Mouse (Mus musculus): ENCODE results near the gene Ssxb10. TPM values are rescaled to one million over a fixed set of nuclear protein-coding genes. Genes with fewer than 3 reads are reported as not detected.
"Not testable (repeated sequence)": the region's sequence is repeated elsewhere in the genome, so short reads cannot be mapped to it uniquely, and the experiment has no call there.

Ssxb10 gene
- not detected in 2 replicates for total RNA-seq (2017)

DNA sequence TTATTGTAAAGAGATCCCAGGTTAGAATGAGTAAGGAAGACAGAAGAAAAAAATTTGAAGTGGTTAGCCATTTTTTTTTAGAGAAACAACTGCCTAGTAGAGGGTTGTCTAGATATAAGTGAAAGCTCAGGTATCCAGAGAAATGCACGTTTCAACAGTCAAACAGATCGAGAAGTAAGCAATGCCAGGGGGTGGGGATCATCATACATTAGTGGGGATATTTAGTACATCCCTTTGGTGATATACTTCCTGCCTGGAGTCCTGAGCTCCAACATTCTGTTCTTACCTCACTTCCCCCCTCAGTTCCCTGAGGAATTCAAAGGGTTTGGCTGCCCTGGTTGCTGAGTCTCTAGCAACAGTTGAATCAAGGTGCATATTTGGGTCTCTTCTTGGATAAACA is at the start of gene Ssxb10:
Gene Ssxb10 (plus strand): TSS at position 301 of the 400 bp plus-strand sequence.
- ATAC-seq (ENCODE audit: extremely low read depth, insufficient number of reproducible peaks, low FRiP score, poor library complexity, severe bottlenecking), result no peak

DNA sequence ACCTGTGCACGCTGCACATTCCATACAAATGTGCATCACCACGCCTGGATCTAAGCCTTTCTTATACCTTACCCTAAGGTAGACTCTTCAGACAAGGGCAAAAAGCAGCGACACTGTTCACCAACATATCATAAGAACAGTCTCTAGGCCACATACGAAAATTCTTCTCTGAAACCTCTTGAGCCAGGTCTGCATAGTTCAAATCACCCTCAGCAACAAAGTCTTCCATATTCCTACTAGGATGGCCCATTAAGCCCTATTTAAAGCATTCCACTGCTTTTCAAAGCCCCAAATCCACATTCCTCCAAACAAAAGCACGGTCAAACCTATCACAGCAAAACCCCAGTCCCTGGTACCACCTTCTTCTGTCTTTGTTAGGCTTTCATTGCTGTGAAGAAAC is 38.6 kb upstream of the Ssxb10 start:
- ATAC-seq (ENCODE audit: extremely low read depth, insufficient number of reproducible peaks, low FRiP score, poor library complexity, severe bottlenecking), result no peak

DNA sequence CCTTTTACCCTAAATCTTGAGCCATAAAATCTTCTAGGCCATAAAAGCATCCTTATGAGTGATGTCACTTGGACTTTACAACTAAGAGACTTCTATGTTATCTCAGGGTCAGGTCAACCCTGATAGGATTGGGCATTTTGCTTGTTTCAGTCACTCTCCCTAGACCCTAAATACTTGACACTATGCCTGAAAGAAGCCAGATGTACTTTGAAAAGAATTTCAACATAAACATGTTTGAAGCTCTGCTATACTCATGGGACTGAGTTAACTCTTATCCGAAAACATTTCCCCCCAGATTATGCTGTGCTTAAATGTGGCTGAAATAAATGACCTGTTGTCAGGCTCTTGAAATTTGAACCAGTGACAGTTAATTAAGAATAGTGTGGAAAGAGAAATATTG is 17.9 kb upstream of the Ssxb10 start:
- ATAC-seq (ENCODE audit: extremely low read depth, insufficient number of reproducible peaks, low FRiP score, poor library complexity, severe bottlenecking), result no peak

DNA sequence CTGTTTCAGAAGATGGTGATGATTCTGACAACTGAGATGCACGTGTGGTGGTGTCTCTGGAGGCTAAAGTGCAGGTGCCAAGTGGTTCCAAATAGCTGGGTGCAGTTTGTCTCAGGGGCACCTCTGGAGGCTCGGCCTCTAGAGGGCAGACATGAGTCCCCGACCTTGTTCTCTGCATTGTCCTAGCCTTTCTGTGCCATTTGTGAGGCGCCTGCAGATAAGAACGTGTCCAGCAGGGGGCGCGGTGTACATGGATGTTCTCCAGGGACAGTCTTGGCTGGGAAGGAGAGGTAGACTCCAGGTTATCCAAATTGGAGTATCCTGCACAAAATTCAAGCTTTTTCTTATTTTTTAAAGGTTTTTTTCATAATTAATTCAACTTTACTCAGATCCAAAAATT is 12.3 kb upstream of the Ssxb10 start:
- not testable (repeated sequence) for ATAC-seq (ENCODE audit: extremely low read depth, insufficient number of reproducible peaks, low FRiP score, poor library complexity, severe bottlenecking)

DNA sequence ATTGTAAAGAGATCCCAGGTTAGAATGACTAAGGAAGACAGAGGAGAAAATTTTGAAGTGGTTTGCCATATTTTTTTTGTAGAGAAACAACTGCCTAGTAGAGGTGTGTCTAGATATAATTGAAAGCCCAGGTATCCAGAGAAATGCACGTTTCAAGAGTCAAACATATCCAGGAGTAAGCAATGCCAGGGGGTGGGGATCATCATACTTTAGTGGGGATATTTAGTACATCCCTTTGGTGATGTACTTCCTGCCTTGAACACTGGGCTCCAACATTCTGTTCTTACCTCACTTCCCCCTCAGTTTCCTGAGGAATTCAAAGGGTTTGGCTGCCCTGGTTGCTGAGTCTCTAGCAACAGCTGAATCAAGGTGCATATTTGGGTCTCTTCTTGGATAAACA is 39.5 kb downstream of the Ssxb10 start, which contains the start of gene Ssxb9:
Gene Ssxb9 (plus strand): TSS at position 301 of the 400 bp plus-strand sequence.
- ATAC-seq (ENCODE audit: extremely low read depth, insufficient number of reproducible peaks, low FRiP score, poor library complexity, severe bottlenecking), result not testable (repeated sequence)

Other genes starting within 250 kb of the Ssxb10 start
- 179 and 193 TPM in 2 replicates for gene Was, start 236.9 kb upstream of the Ssxb10 start, total RNA-seq (2017)
- 55.2 and 56.3 TPM in 2 replicates for gene Wdr13, start 194.5 kb upstream of the Ssxb10 start, total RNA-seq (2017)
- gene Rbm3, start 181.5 kb upstream of the Ssxb10 start, total RNA-seq (2017), result 390 and 446 TPM in 2 replicates
- 12.0 and 12.8 TPM in 2 replicates for gene Tbc1d25, start 151.2 kb upstream of the Ssxb10 start, total RNA-seq (2017)
- 47.1 and 50.1 TPM in 2 replicates for gene Ebp, start 133.9 kb upstream of the Ssxb10 start, total RNA-seq (2017)
- 0.23 TPM in 1 of 2 replicates, not detected in the other for gene Porcn, start 120.9 kb upstream of the Ssxb10 start, total RNA-seq (2017)
- gene Ftsj1, start 75.0 kb upstream of the Ssxb10 start, total RNA-seq (2017), result 8.7 and 15.9 TPM in 2 replicates
- gene Slc38a5, start 56.3 kb upstream of the Ssxb10 start, total RNA-seq (2017), result 0.49 TPM in 1 of 2 replicates, not detected in the other
- not detected in 2 replicates for gene Ssxb9, start 39.6 kb downstream of the Ssxb10 start, total RNA-seq (2017)
- not detected in 2 replicates for gene Ssxb1, start 85.9 kb downstream of the Ssxb10 start, total RNA-seq (2017)
- gene Ssxb2, start 134.3 kb downstream of the Ssxb10 start, total RNA-seq (2017), result not detected in 2 replicates
- not detected in 2 replicates for gene Gm14459, start 197.5 kb downstream of the Ssxb10 start, total RNA-seq (2017)
- gene Ssxb6, start 220.8 kb downstream of the Ssxb10 start, total RNA-seq (2017), result not detected in 2 replicates

Measured in neutrophil, adult 5-6 weeks (primary cell).